Mouse (Mus musculus): ENCODE results near the gene Npas3. TPM values are rescaled to one million over a fixed set of nuclear protein-coding genes. Genes with fewer than 3 reads are reported as not detected.

Gene Npas3
- polyA plus RNA-seq, 1 experiment from 2014 or later: not detected

DNA sequence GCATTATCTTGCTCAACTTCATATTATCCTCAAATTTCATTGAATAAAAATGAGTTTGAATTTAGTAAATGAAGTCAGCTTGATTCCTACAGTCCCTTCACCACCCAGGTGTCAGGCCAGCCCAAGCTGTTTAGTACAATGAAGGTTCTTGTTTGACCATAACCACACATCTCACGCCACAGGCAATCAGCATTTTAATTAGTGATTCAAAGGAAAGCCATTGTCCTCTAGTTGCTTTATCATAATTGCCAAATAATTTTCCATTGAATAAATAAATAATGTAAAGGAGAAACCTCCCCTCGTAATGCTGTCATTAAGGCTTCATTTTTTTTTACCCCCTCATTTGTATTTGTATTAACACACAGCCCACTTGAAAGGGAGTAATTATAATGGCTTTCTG, 73.5 kb downstream of the Npas3 start:
- H3K36me3 ChIP-seq (ENCODE audit: inconsistent target): no peaks in the 10 kb centered on the region
- H3K27ac ChIP-seq: no peak overlapping the region
- no peaks in the 10 kb centered on the region for H3K79me2 ChIP-seq (ENCODE audit: inconsistent target)
- no peak overlapping the region for H3K4me3 ChIP-seq (ENCODE audit: inconsistent target)
- WGBS (ENCODE audit: missing documents): 74% methylated on average over 2 of the region's 2 CpGs

DNA sequence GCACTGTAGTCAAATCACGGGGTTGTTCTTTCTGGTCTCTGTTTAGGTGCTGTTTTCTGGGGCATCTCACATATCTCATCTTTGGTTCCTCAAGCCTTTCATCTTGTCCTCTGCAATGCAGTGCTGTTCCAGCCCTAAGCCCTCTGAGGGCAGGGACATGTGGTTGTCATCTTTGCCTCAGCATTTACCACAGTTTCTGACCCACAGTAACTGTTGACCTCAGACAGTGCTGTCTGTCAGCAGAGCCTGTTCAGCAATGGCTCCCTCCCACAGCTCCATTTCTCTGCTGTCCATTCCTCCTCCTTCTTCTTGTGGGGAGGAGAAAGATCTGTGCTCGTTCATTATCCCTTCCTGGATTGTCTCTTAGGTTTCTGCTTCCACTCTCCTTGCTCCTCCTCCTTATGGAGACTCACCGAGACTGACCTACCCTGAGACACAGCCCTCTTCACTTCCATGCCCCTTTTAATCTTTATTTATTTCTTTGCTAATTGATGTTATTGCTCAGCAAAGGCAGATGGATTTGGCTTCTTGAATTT, 79.2 kb downstream of the Npas3 start:
- Histone ChIP-seq H3K27ac (no peak overlapping the region), H3K36me3 (ENCODE audit: inconsistent target) (no peaks in the 10 kb centered on the region), H3K4me3 (ENCODE audit: inconsistent target) (no peak overlapping the region), H3K79me2 (ENCODE audit: inconsistent target) (no peaks in the 10 kb centered on the region)
- 71% methylated on average over 3 of the region's 3 CpGs for WGBS (ENCODE audit: missing documents)

DNA sequence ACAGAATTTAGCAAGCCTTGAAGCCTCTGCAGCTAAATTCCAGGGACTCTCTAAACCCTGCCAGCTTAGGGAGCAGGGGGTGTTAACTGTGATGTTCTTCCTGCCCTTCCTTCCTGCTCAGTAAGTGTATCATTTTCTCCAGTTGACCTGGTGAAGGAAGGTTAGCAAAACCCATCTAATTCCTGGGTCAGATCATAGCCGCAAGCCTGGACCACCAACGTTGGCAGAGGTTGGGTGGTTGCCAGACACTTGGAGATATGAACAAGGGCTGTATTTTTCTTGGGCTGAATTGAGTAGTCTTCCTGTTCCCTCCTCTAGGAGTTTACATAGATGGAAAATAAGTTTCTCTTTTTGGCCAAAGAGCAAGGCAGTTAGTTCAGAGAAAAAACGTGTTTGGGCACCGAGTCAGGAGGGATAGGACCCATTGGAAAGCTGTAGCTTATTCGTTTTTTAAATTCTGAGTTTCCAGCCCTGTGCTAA, 79.8 kb downstream of the Npas3 start:
- Histone ChIP-seq H3K36me3 (ENCODE audit: inconsistent target) (no peaks in the 10 kb centered on the region), H3K4me3 (ENCODE audit: inconsistent target) (no peak overlapping the region), H3K79me2 (ENCODE audit: inconsistent target) (no peaks in the 10 kb centered on the region), H3K27ac (no peak overlapping the region)
- 40% methylated on average over 5 of the region's 5 CpGs for WGBS (ENCODE audit: missing documents)

DNA sequence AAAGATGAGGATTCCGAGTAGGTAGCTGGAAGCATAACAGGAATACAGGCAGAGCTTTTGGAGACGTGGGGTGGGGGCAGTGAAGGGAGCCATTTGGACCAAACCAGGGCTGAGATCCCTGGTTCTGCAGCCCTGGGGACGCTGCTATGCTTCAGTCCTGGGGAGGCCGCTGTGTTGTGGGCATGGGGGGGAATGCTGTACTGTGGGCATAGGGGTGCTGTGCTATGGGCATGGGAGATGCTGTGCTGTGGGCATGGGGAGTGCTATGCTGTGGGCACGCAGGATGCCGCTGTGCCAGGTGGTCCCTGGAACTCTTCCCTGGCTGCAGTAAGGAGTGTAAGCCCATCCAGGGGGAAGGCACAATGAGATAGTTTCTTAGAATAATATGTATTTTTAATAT, 81.7 kb downstream of the Npas3 start:
- Histone ChIP-seq H3K27ac (no peak overlapping the region), H3K79me2 (ENCODE audit: inconsistent target) (no peaks in the 10 kb centered on the region), H3K36me3 (ENCODE audit: inconsistent target) (no peaks in the 10 kb centered on the region), H3K4me3 (ENCODE audit: inconsistent target) (no peak overlapping the region)
- 89% methylated on average over 6 of the region's 6 CpGs for WGBS (ENCODE audit: missing documents)

DNA sequence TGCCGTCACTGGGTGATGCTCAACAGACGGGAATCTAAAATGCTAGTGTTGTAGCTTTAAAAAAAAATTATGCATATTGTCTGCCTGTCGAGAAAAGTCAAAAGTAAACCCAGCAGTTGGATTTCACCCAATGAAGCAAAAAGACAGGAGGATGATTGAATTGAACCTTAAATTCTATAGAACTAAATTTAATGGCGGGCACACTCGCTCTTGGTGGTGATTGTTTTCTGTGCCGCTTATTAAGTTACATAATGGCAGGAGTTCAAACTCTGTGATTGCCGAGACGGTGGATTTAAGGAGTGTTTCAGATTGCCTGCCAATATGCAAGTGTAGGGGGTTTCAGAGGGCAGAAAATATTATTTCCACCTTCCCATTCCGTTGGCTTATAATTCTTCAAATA, 82.9 kb downstream of the Npas3 start:
- WGBS (ENCODE audit: missing documents): 90% methylated on average over 9 of the region's 9 CpGs
- H3K79me2 ChIP-seq (ENCODE audit: inconsistent target): no peaks in the 10 kb centered on the region
- no peaks in the 10 kb centered on the region for H3K36me3 ChIP-seq (ENCODE audit: inconsistent target)
- no peak overlapping the region for H3K4me3 ChIP-seq (ENCODE audit: inconsistent target)
- no peak overlapping the region for H3K27ac ChIP-seq

DNA sequence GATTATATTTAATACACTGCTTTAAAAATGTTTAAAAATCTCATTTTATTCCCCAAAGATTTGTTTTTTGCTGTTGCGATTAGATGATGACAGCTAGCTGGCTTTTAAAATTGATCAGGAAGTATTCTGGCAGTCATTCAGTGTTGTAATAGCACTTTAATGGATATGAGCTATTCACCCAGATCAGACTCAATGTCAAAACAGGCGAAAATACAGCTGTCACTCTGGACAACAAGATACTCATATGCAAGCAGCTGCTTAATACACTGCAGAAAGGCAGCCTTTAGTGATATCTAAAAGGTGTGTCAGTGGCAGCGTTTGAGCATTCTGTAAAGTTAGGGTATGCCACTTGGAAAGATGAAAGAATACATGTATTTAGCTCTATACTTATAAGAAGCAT, 83.3 kb downstream of the Npas3 start:
- Histone ChIP-seq H3K4me3 (ENCODE audit: inconsistent target) (no peak overlapping the region), H3K27ac (no peak overlapping the region), H3K36me3 (ENCODE audit: inconsistent target) (no peaks in the 10 kb centered on the region), H3K79me2 (ENCODE audit: inconsistent target) (no peaks in the 10 kb centered on the region)
- WGBS (ENCODE audit: missing documents): 85% methylated on average over 3 of the region's 3 CpGs

DNA sequence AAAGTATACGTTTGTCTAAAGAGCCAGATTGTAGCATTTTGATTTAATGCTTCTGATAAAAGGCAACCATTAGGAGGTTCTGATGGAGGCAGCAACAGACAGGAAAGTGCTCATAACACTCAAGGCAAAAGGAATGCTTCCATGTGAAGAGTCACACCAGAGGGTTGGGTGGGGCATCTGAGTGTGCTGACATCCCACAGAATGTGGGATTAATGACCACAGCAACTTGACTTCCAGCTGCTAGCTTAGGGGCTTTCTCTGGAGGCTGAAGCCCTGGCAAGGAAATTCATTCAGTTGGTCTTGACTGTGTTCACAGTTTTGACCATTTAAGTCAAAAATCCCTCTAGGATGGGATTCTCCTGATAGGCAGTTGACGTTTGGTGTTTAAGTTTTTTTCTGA, 84.8 kb downstream of the Npas3 start:
- H3K36me3 ChIP-seq (ENCODE audit: inconsistent target): no peaks in the 10 kb centered on the region
- no peak overlapping the region for H3K27ac ChIP-seq
- H3K79me2 ChIP-seq (ENCODE audit: inconsistent target): no peaks in the 10 kb centered on the region
- WGBS (ENCODE audit: missing documents): 75% methylated on average over 2 of the region's 2 CpGs
- no peak overlapping the region for H3K4me3 ChIP-seq (ENCODE audit: inconsistent target)

DNA sequence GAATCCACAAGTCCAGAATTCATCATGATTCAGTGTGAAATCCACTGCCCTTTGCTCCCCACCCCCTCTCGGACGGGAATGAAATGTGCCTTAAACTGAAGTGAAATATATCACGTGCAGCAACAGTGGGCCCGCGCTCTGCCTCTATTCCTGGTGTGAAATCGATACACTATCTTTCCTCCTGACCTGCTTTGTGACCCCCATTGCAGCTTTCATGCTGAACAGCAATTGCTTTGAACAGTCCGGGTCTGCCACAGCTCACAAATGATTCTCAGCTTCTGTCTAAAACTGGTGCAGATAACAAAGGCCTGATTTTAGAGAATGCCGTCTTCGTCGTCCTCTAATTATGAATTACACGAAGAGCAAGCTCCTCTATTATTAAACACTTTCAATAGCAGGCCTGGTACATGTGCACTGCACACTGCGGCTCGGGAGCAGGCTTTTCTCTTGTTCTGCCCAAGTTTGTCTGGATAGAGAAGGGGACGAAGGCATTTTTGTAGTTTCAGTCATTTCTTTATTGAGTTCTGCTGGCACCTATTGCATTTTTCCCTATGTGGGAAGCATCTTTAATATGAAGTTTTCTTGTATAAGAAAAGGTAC, 90.0 kb downstream of the Npas3 start:
- WGBS (ENCODE audit: missing documents): 94% methylated on average over 14 of the region's 14 CpGs

DNA sequence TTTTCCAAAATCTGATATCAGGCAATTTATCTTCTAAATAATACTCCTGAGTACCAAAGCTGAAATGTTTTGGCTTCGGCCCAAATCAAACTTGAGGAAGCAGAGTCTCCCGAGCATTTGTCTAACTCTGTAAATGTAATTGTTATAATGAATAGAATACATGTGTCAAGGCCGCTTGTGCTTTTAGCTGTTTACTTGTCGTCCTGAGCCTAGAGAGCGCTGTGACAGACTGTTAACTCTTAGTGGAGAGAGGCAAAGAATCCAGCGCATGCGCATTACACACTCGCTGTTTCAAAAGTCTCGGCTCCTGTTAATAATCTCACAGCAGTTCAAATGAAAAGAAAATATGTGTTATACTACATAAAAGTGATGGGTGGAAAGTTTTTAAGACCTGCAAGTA, 94.3 kb downstream of the Npas3 start:
- no peaks in the 10 kb centered on the region for H3K36me3 ChIP-seq (ENCODE audit: inconsistent target)
- H3K4me3 ChIP-seq (ENCODE audit: inconsistent target): no peak overlapping the region
- 85% methylated on average over 9 of the region's 9 CpGs for WGBS (ENCODE audit: missing documents)
- H3K79me2 ChIP-seq (ENCODE audit: inconsistent target): no peaks in the 10 kb centered on the region
- no peak overlapping the region for H3K27ac ChIP-seq

More for the DNA sequence above, 90.0 kb downstream of the Npas3 start:
- Histone ChIP-seq H3K36me3 (ENCODE audit: inconsistent target) (no peaks in the 10 kb centered on the region), H3K27ac (no peak overlapping the region), H3K79me2 (ENCODE audit: inconsistent target) (no peaks in the 10 kb centered on the region), H3K4me3 (ENCODE audit: inconsistent target) (no peak overlapping the region)

DNA sequence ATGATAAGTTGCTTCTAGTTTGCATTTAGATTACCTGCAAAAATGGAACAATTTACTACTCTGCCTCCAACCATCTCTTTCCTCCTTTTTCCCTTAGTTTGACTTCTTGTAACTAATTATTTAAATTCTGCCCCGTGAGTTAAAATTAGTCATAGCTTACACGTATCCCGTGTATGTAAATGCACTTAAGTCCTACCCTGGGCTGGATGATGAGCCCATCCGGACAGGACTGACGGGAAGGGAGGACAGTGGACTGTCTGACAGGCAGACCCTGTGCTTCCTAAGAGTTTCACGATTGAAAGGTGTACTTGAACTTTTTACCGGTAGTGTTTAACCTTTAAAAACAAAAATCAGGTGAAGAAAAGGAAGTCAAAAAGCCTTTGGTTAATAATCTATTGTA, 103.4 kb downstream of the Npas3 start:
- H3K4me3 ChIP-seq (ENCODE audit: inconsistent target): no peak overlapping the region
- H3K27ac ChIP-seq: no peak overlapping the region
- 82% methylated on average over 7 of the region's 7 CpGs for WGBS (ENCODE audit: missing documents)
- no peaks in the 10 kb centered on the region for H3K36me3 ChIP-seq (ENCODE audit: inconsistent target)
- no peaks in the 10 kb centered on the region for H3K79me2 ChIP-seq (ENCODE audit: inconsistent target)

DNA sequence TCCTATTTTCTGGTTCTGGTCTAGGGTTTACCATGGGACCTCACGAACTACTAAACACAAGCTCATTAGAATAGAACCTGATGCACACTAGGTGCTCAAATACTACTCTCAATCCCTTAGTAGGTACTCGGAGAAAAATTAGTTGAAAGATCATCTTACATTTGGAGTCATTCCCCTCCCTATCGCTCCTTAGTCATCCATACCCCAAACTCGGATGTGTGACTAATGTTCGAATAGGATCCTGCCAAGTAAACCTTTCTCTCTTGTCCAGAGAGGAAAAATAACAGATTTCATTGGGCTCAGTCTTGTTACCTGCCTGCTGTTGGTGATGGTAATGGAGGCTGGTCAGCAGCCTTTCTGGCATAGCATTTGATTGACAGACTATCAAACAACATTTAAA, 117.3 kb downstream of the Npas3 start:
- H3K4me3 ChIP-seq (ENCODE audit: inconsistent target): no peak overlapping the region
- no peaks in the 10 kb centered on the region for H3K36me3 ChIP-seq (ENCODE audit: inconsistent target)
- no peak overlapping the region for H3K27ac ChIP-seq
- 87% methylated on average over 5 of the region's 5 CpGs for WGBS (ENCODE audit: missing documents)
- no peaks in the 10 kb centered on the region for H3K79me2 ChIP-seq (ENCODE audit: inconsistent target)

DNA sequence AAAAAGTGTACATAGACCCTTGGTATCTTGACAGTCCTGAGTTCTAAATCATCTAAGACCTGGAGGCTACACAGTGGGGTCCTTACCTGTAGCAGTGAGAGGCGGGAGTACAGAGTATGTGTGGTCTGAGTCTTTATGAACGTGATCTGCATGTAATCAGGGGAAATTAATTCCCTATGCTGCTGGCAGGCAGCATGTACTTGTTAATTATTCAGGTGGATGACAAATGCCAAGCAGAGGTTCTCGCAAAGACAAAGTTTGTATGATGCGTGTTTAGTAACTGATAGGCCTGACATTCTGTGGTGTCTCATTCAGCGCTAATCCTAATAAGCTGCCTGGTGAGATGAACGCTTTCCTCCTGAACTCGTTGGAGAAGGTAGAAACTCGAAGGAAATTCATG, 136.4 kb downstream of the Npas3 start:
- Histone ChIP-seq H3K27ac (no peak overlapping the region), H3K36me3 (ENCODE audit: inconsistent target) (no peaks in the 10 kb centered on the region), H3K4me3 (ENCODE audit: inconsistent target) (no peak overlapping the region), H3K79me2 (ENCODE audit: inconsistent target) (no peaks in the 10 kb centered on the region)
- 88% methylated on average over 8 of the region's 8 CpGs for WGBS (ENCODE audit: missing documents)

DNA sequence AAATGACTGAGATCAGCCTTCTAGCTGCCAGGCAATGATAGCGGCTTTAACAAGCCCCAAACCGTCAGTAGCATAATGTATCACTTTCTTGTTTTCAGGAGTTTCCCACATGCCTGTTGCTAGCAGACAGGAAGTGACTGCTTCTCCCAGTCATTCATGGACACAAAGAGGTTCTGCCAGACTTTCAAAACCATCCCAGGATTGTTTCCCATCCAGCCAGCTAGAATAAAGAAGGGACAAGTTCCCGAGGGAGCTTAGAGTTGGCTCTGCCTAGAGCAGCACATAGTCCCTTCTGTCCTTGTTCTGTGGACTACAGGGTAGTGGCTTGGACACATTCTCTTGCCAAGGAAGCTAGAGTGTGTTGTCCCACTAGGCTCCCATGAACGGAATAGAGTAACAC, 157.4 kb downstream of the Npas3 start:
- no peaks in the 10 kb centered on the region for H3K79me2 ChIP-seq (ENCODE audit: inconsistent target)
- 73% methylated on average over 4 of the region's 4 CpGs for WGBS (ENCODE audit: missing documents)

DNA sequence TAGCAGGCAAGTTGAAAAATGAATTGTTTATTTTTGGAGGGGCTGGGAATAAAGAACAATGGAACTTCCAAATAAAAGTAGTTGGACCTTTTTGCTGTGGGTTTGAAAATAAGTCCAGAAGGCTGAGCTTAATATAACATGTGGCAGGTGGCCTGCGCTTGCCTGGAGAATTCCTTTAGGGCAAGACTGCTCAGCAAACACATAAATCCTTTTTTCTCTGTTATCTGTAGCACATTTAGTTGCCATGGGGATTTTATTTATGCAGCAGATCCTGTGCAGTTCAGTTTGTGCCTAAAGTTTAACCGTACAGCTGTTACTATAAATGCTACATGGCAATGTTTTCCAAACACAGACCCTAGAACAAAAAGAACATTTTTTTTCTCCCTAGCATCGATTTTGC, 159.3 kb downstream of the Npas3 start:
- WGBS (ENCODE audit: missing documents): 73% methylated on average over 3 of the region's 3 CpGs
- no peak overlapping the region for H3K27ac ChIP-seq
- no peaks in the 10 kb centered on the region for H3K79me2 ChIP-seq (ENCODE audit: inconsistent target)

More for the DNA sequence above, 157.4 kb downstream of the Npas3 start:
- no peak overlapping the region for H3K27ac ChIP-seq
- H3K36me3 ChIP-seq (ENCODE audit: inconsistent target): no peaks in the 10 kb centered on the region
- H3K4me3 ChIP-seq (ENCODE audit: inconsistent target): no peak overlapping the region

DNA sequence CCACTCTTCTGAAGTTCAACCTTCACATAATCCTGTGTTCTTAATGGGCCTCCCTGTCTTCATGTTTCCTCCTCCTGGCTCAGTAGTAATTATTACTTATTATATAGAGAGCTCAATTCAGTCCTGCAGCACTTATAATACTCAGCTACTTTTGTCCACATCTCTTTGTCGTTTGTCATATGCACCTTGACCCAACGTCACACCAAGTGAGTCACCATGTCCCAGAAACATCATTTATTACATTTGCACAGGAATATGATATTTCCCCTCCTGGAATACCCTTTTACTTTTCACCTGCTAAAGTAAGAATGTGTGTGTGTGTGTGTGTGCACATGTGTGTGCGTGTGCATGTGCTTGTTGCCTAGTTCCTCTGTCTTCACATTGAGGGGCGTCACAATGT, 161.2 kb downstream of the Npas3 start:
- WGBS (ENCODE audit: missing documents): 88% methylated on average over 4 of the region's 4 CpGs
- Histone ChIP-seq H3K79me2 (ENCODE audit: inconsistent target) (no peaks in the 10 kb centered on the region), H3K27ac (no peak overlapping the region), H3K4me3 (ENCODE audit: inconsistent target) (no peak overlapping the region), H3K36me3 (ENCODE audit: inconsistent target) (no peaks in the 10 kb centered on the region)

More for the DNA sequence above, 159.3 kb downstream of the Npas3 start:
- H3K36me3 ChIP-seq (ENCODE audit: inconsistent target): no peaks in the 10 kb centered on the region
- no peak overlapping the region for H3K4me3 ChIP-seq (ENCODE audit: inconsistent target)

DNA sequence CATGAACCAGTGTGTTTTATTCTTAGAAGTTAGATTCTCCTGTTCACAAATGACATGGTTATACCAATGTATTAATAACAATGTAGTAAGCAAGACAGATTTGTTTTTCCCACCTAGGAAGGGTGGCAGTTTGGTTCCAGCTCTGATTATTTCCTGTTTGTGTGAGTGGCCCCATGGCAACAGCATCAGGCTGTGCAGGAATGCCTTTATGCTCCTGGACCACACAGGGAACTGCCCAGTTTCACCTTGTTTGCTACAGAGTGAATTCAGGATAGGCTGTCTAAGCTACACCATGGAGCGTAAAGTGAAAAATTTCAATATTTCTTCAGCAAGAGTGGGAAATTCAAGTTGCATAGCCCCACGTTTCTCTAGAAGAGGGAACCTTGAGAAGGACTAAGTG, 162.2 kb downstream of the Npas3 start:
- no peaks in the 10 kb centered on the region for H3K79me2 ChIP-seq (ENCODE audit: inconsistent target)
- H3K4me3 ChIP-seq (ENCODE audit: inconsistent target): no peak overlapping the region
- H3K36me3 ChIP-seq (ENCODE audit: inconsistent target): no peaks in the 10 kb centered on the region
- 83% methylated on average over 2 of the region's 2 CpGs for WGBS (ENCODE audit: missing documents)
- no peak overlapping the region for H3K27ac ChIP-seq
